Mouse (Mus musculus) CH12.LX (cell line): ENCODE measurements around the gene Cma2. TPM values are rescaled to one million over a fixed set of nuclear protein-coding genes. Genes with fewer than 3 reads are reported as not detected.
"Not testable (repeated sequence)": the region's sequence is repeated elsewhere in the genome, so short reads cannot be mapped to it uniquely, and the experiment has no call there.

ENCODE experiments used
- DNase-seq: peaks from one replicate; pipeline ENCODE4 v3.0.0-alpha.2; 2013; ENCODE audit errors: extremely low read depth
- H3K27ac ChIP-seq: 2 replicates; pipeline ENCODE4 v1.5.1; 2012; ENCODE audit warnings: low read depth, mild to moderate bottlenecking, control low read depth, moderate library complexity; ENCODE audit not compliant: insufficient read depth
- H3K27me3 ChIP-seq: replicated peaks from 2 replicates; pipeline ENCODE3; 2012; ENCODE audit warnings: inconsistent platforms
- H3K36me3 ChIP-seq, 2 experiments: replicated peaks in 1 of 2; 2 replicates each; pipeline versions ENCODE3 to v1.6.1; 2012; ENCODE audit warnings: inconsistent platforms in 1 of 2, low read length in 1 of 2, mild to moderate bottlenecking in 1 of 2, mixed read lengths in 1 of 2, moderate library complexity in 1 of 2; ENCODE audit not compliant: control insufficient read depth in 1 of 2, insufficient read depth in 1 of 2
- H3K4me1 ChIP-seq, 2 experiments: 2 replicates each; pipeline ENCODE4 v1.6.1; 2012; ENCODE audit warnings: inconsistent platforms in 1 of 2, moderate library complexity in 1 of 2; ENCODE audit not compliant: insufficient read depth in 2 of 2, control insufficient read depth in 1 of 2
- H3K4me2 ChIP-seq: 2 replicates; pipeline ENCODE4 v1.6.1; 2012; ENCODE audit warnings: low read depth, mild to moderate bottlenecking, control low read depth; ENCODE audit not compliant: poor library complexity, insufficient read depth, severe bottlenecking
- H3K4me3 ChIP-seq, 3 experiments: fragments of 150-350 bp in 1 of 3; sonication (generic) in 1 of 3; replicated peaks in 1 of 3; 2 replicates each; pipeline versions ENCODE3 to v1.5.1; 2011 to 2012; ENCODE audit warnings: low read depth in 2 of 3, low read length in 2 of 3, mild to moderate bottlenecking in 2 of 3, moderate library complexity in 2 of 3, control low read depth in 1 of 3, improper control_type of control experiment in 1 of 3, inconsistent platforms in 1 of 3, mixed read lengths in 1 of 3; ENCODE audit not compliant: poor library complexity in 1 of 3
- H3K79me2 ChIP-seq: replicated peaks from 2 replicates; pipeline ENCODE4 v1.6.1; 2012; ENCODE audit warnings: mild to moderate bottlenecking, moderate library complexity; ENCODE audit not compliant: control insufficient read depth, poor library complexity, insufficient read depth, severe bottlenecking; ENCODE audit errors: extremely low read depth
- H3K9ac ChIP-seq: 2 replicates; pipeline ENCODE4 v1.6.1; 2012; ENCODE audit warnings: low read depth, mild to moderate bottlenecking, control low read depth, moderate library complexity; ENCODE audit not compliant: insufficient read depth
- H3K9me3 ChIP-seq: replicated peaks from 2 replicates; pipeline ENCODE3; 2012; ENCODE audit warnings: low read length, inconsistent platforms, mixed read lengths
- BHLHE40 ChIP-seq: IDR thresholded peaks from 2 replicates; pipeline ENCODE4 v1.6.1; 2011; ENCODE audit warnings: mild to moderate bottlenecking, low read depth, low read length, improper control_type of control experiment
- CHD1 ChIP-seq: IDR thresholded peaks from 2 replicates; pipeline ENCODE4 v1.6.1; 2012; ENCODE audit warnings: low read depth, low read length, improper control_type of control experiment, inconsistent platforms
- CHD2 ChIP-seq: IDR thresholded peaks from 2 replicates; pipeline ENCODE4 v1.6.1; 2011; ENCODE audit warnings: low read length, improper control_type of control experiment
- EP300 ChIP-seq: IDR thresholded peaks from 2 replicates; pipeline ENCODE4 v1.6.1; 2011; ENCODE audit warnings: low read length, improper control_type of control experiment
- ETS1 ChIP-seq: conservative IDR thresholded peaks from 2 replicates; pipeline ENCODE4 v1.6.1; 2012; ENCODE audit warnings: low read depth, mild to moderate bottlenecking, inconsistent platforms, low read length, improper control_type of control experiment, moderate library complexity
- GABPA ChIP-seq: IDR thresholded peaks from 2 replicates; pipeline ENCODE4 v1.6.1; 2012; ENCODE audit warnings: low read depth, low read length, improper control_type of control experiment, inconsistent platforms; ENCODE audit not compliant: insufficient replicate concordance
- HCFC1 ChIP-seq: IDR thresholded peaks from 2 replicates; pipeline ENCODE4 v1.6.1; 2012; ENCODE audit warnings: low read depth, mild to moderate bottlenecking, inconsistent platforms, low read length, improper control_type of control experiment
- IRF4 ChIP-seq: IDR thresholded peaks from 2 replicates; pipeline ENCODE4 v1.6.1; 2014; ENCODE audit warnings: low read depth, mild to moderate bottlenecking, inconsistent platforms, low read length, improper control_type of control experiment
- JUN ChIP-seq: IDR thresholded peaks from 2 replicates; pipeline ENCODE4 v1.6.1; 2011; ENCODE audit warnings: low read depth, mild to moderate bottlenecking, low read length, improper control_type of control experiment, moderate library complexity; ENCODE audit not compliant: insufficient read depth
- KAT2A ChIP-seq: IDR thresholded peaks from 2 replicates; pipeline ENCODE4 v1.6.1; 2012; ENCODE audit warnings: low read length, improper control_type of control experiment, inconsistent platforms; ENCODE audit not compliant: insufficient replicate concordance
- MAFK ChIP-seq: IDR thresholded peaks from 2 replicates; pipeline ENCODE4 v1.6.1; 2011; ENCODE audit warnings: low read length, improper control_type of control experiment; ENCODE audit not compliant: insufficient replicate concordance
- MAX ChIP-seq: IDR thresholded peaks from 2 replicates; pipeline ENCODE4 v1.6.1; 2011; ENCODE audit warnings: low read length, improper control_type of control experiment
- MEF2A ChIP-seq: IDR thresholded peaks from 2 replicates; pipeline ENCODE4 v1.6.1; 2014; ENCODE audit warnings: low read depth, mild to moderate bottlenecking, inconsistent platforms, low read length, improper control_type of control experiment, borderline replicate concordance
- MYC ChIP-seq: IDR thresholded peaks from 2 replicates; pipeline ENCODE4 v1.6.1; 2011; ENCODE audit warnings: low read depth, mild to moderate bottlenecking, improper control_type of control experiment, low read length
- NRF1 ChIP-seq: IDR thresholded peaks from 2 replicates; pipeline ENCODE4 v1.6.1; 2014; ENCODE audit warnings: low read depth, mild to moderate bottlenecking, inconsistent platforms, low read length, improper control_type of control experiment, moderate library complexity
- PAX5 ChIP-seq: IDR thresholded peaks from 2 replicates; pipeline ENCODE4 v1.6.1; 2012; ENCODE audit warnings: low read length, inconsistent platforms, mixed read lengths
- POLR2A ChIP-seq: IDR thresholded peaks from 2 replicates; pipeline ENCODE4 v1.6.1; 2011; ENCODE audit warnings: low read depth, mild to moderate bottlenecking, improper control_type of control experiment, low read length
- RCOR1 ChIP-seq: conservative IDR thresholded peaks from 2 replicates; pipeline ENCODE4 v1.6.1; 2012; ENCODE audit warnings: low read depth, mild to moderate bottlenecking, inconsistent platforms, low read length, improper control_type of control experiment
- SIN3A ChIP-seq: IDR thresholded peaks from 2 replicates; pipeline ENCODE4 v1.6.1; 2012; ENCODE audit warnings: low read length, improper control_type of control experiment, inconsistent platforms
- TBP ChIP-seq: conservative IDR thresholded peaks from 2 replicates; pipeline ENCODE4 v1.6.1; 2011; ENCODE audit warnings: low read depth, low read length, improper control_type of control experiment
- TCF12 ChIP-seq: IDR thresholded peaks from 2 replicates; pipeline ENCODE4 v1.6.1; 2014; ENCODE audit warnings: low read depth, mild to moderate bottlenecking, inconsistent platforms, low read length, improper control_type of control experiment
- USF2 ChIP-seq: conservative IDR thresholded peaks from 2 replicates; pipeline ENCODE4 v1.6.1; 2011; ENCODE audit warnings: low read depth, low read length, improper control_type of control experiment
- ZC3H11A ChIP-seq: IDR thresholded peaks from 2 replicates; pipeline ENCODE4 v1.6.1; 2012; ENCODE audit warnings: low read depth, mild to moderate bottlenecking, inconsistent platforms, low read length, improper control_type of control experiment
- ZKSCAN1 ChIP-seq: IDR thresholded peaks from 2 replicates; pipeline ENCODE4 v1.6.1; 2012; ENCODE audit warnings: low read depth, inconsistent platforms, low read length, improper control_type of control experiment, borderline replicate concordance
- dilution Hi-C: fragments of 300-500 bp; cut with MboI; formaldehyde crosslinking; loops from 2 replicates; pipeline ENCODE4 v1.14.3; 2020; ENCODE audit warnings: low sequenced_read_pairs; ENCODE audit not compliant: extremely low pct_unique_long_range_greater_than_20kb, extremely low pct_ligation_motif_present
- in situ Hi-C: fragments of 300-500 bp; cut with MboI; formaldehyde crosslinking; loops from 3 replicates; pipeline ENCODE4 v1.14.3; 2019; ENCODE audit warnings: low sequenced_read_pairs, low pct_ligation_motif_present, low pct_unique_long_range_greater_than_20kb, mixed read lengths
- polyA plus RNA-seq: library from polyadenylated mRNA; unstranded; fragments of >175 nt; gene quantifications from 2 replicates; pipeline ENCODE4 v1.2.1, GENCODE M21; 2012; ENCODE audit warnings: low read depth; ENCODE audit not compliant: insufficient read length
- total RNA-seq, 2 experiments: library from RNA; depleted of rRNA; stranded (reverse); fragments of 300-350 nt in 1 of 2; fragments of >200 nt in 1 of 2; gene quantifications; 2 replicates each; pipeline ENCODE4 v1.2.3; 2012 to 2014

Cma2 gene
- total and polyA plus RNA-seq, 3 experiments: not detected

GRCm38 (mm10) chr14:56013147-56013546 is 62.4 kb downstream of the Cma2 start:
- Histone ChIP-seq H3K9ac (no peak overlapping the region), H3K79me2 (no peaks in the 10 kb centered on the region)
- no peak for TF ChIP-seq GABPA
- no peak for TF ChIP-seq HCFC1
- no peak for TF ChIP-seq ETS1
- TF ChIP-seq TCF12: peak; percentile 31; the same call in 1 of the 2 replicates
- TF ChIP-seq EP300: peak; percentile 56; the same call in 1 of the 2 replicates
- TF ChIP-seq JUN: no peak
- TF ChIP-seq ZC3H11A: no peak
- 0 out of 2 replicates have a peak, but pooled peaks have one; percentile 25 for TF ChIP-seq TBP
- TF ChIP-seq IRF4: peak; percentile 85
- no peak for TF ChIP-seq PAX5
- TF ChIP-seq MAX: no peak
- no peak for TF ChIP-seq CHD2
- no peak for TF ChIP-seq CHD1
- TF ChIP-seq ZKSCAN1: no peak
- TF ChIP-seq SIN3A: no peak
- no peak for TF ChIP-seq KAT2A
- TF ChIP-seq MAFK: no peak
- no peak for TF ChIP-seq POLR2A
- no peak for TF ChIP-seq MEF2A
- no peak for TF ChIP-seq MYC
- TF ChIP-seq BHLHE40: no peak; the same call in 1 of the 2 replicates
- TF ChIP-seq RCOR1: no peak
- TF ChIP-seq USF2: no peak
- TF ChIP-seq, all 38 proteins: peak for 4
- no peaks in the 10 kb centered on the region for H3K27me3 ChIP-seq
- no peaks in the 10 kb centered on the region for H3K9me3 ChIP-seq
- dilution Hi-C loops (no loop called here), in situ Hi-C loops (no loop called here)
- DNase-seq: peak; percentile 39
- no peak overlapping the region for H3K4me3 ChIP-seq
- peak overlapping the region; percentile 21 for H3K4me2 ChIP-seq
- peak overlapping the region; percentile 72; the same call in 1 of the 2 replicates for H3K27ac ChIP-seq
- peaks cover 23 to 28% of the 10 kb centered on the region in 2 experiments for H3K4me1 ChIP-seq
- no peaks in the 10 kb centered on the region for H3K36me3 ChIP-seq

- Histone ChIP-seq H3K4me1 (peaks cover 23 to 29% of the 10 kb centered on the region in 2 experiments), H3K4me3 (no peak overlapping the region), H3K9me3 (no peaks in the 10 kb centered on the region), H3K27me3 (no peaks in the 10 kb centered on the region), H3K79me2 (no peaks in the 10 kb centered on the region), H3K9ac (no peak overlapping the region), H3K27ac (peak overlapping the region; percentile 72; the same call in 1 of the 2 replicates), H3K4me2 (0 out of 2 replicates have a peak overlapping the region, but pooled peaks have one; percentile 21), H3K36me3 (no peaks in the 10 kb centered on the region)
- DNase-seq: peak; percentile 40
- in situ Hi-C loops (no loop called here), dilution Hi-C loops (no loop called here)
- TF ChIP-seq IRF4: peak; percentile 78
- TF ChIP-seq EP300: peak; percentile 55; the same call in 1 of the 2 replicates
- no peak for TF ChIP-seq NRF1
Observed at GRCm38 (mm10) chr14:56013924-56014323, 63.1 kb downstream of the Cma2 start.

GRCm38 (mm10) chr14:56017671-56018070 is 66.9 kb downstream of the Cma2 start, which contains the start of gene Mcpt1:
Mcpt1 (plus strand) TSS chr14:56017971.
- H3K79me2 ChIP-seq, H3K4me3 ChIP-seq, H3K27me3 ChIP-seq, H3K9ac ChIP-seq, H3K4me2 ChIP-seq, H3K27ac ChIP-seq, H3K9me3 ChIP-seq, in situ Hi-C loops, H3K36me3 ChIP-seq, DNase-seq, dilution Hi-C loops: not testable (repeated sequence)
- H3K4me1 ChIP-seq: peaks cover 26 to 41% of the 10 kb centered on the region in 2 experiments
